Mouse (Mus musculus): ENCODE data around the gene Nxph4. TPM values are rescaled to one million over a fixed set of nuclear protein-coding genes. Genes with fewer than 3 reads are reported as not detected.

Nxph4 gene
- total RNA-seq, 2 experiments from 2014 or later = 13.6 to 14.0 TPM

DNA sequence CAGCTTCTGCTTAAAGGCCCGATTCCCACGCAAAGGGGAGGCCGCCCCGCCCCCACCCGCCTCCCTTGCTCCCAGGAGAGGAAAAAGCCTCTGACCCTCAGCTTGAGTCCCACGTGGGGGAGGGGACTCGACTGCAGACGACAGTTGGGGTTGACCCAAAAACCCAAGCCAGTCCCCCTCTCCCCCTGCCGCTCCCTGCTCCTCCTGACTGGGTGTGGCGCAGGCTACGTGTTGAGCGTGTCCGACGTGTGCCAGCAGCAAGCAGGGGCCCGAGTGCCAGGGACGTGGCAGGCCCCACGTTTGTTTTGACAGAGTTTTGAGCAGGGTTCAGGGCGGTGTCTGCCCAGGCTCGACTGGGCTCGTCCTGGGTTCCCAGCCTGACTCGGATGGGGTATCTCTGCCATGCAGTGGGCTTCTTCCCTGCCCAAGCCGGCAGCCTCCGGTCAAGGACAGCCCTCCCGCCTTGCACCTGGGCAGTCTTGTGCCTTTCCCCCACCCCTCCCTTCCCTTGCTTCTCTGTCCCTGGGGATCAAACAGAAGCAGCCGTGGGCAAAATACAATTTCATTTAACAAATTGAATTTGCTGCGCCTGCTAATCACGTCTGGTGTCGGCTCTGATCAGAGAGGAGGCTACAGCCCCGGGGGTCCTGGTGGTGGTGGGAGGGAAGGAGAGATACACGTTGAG lies 17.6 kb downstream of the Nxph4 start:
- no peak for DNase-seq (ENCODE audit: low spot score in 2 of 2)

DNA sequence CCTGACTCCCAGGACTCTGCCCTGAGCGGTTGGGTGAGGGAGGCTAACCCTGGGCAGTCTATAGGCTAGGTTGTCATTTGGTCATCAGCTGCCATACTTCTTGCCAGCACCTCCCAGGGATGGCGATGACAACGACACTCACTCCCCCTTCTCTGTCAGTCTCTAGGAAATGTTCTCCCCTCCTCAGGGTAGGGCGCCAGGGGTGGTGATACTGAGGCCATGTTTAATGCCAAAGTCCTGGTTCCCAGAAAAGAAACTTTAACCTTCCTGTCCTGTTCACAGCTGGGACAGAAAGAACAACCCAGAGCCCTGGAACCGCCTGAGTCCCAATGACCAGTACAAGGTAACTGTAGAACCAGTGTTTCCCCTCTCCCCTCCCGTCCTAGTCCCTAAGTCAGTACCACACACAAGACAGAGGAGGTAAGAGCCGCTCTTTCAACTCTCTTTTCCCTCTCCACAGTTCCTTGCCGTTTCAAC lies 18.3 kb downstream of the Nxph4 start:
- DNase-seq (ENCODE audit: low spot score in 2 of 2) = no peak

DNA sequence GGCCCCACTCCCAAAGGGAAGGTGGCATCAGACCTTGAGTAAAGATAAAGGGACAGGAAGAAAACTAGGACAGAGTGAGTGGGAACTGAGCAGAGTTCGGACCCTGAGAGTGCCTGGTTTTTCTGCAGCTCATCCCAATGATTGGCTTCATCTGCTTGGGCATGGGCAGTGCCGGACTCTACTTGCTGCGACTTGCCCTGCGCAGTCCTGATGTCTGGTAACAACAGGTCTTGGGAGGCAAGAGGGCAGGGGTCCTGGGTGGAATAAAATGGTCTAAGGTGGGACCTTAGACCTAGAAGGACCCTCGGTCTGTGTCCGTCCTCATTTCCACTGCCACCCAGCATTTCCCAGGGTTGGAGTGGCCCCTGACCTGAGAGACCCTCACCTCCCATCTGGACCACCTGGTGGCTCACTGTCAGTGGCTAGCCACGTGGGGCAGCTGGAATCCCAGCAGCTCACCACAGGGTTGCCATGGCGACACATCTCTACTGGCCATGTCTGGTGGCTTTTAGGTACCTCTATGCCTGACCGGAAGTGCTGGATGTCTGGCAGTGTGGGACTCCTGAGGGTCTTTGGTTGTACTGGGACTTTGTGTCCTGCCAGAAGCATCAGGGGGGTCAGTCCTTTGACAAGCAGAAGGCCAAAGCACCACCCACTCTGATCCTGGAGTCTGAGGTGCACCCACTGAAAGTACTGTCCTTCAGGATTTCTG lies 18.9 kb downstream of the Nxph4 start:
- no peak for DNase-seq (ENCODE audit: low spot score in 2 of 2)

DNA sequence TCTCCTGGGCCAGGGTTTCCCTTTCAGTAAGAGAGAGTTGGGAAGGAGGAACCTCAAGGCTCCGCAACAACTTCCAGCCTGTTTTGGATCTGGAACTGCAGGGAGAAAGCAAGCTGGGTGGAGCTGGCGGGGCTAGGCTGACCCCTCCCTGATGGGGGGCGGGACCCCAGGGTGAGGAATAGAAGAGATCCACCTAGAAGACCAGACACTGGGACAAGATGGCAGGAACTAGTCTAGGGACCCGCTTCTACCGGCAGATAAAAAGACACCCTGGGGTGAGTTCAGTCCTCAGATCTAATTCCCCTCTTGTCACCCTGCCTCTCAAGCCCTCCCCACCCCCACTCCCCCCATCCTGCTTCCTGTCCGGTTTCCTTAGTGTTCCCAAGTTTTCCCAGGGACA lies 19.6 kb downstream of the Nxph4 start, which contains the start of gene Ndufa4l2:
TSS of gene Ndufa4l2 (plus strand) at position 204 of the 400 bp plus-strand sequence.
- DNase-seq (ENCODE audit: low spot score in 2 of 2) = no peak

DNA sequence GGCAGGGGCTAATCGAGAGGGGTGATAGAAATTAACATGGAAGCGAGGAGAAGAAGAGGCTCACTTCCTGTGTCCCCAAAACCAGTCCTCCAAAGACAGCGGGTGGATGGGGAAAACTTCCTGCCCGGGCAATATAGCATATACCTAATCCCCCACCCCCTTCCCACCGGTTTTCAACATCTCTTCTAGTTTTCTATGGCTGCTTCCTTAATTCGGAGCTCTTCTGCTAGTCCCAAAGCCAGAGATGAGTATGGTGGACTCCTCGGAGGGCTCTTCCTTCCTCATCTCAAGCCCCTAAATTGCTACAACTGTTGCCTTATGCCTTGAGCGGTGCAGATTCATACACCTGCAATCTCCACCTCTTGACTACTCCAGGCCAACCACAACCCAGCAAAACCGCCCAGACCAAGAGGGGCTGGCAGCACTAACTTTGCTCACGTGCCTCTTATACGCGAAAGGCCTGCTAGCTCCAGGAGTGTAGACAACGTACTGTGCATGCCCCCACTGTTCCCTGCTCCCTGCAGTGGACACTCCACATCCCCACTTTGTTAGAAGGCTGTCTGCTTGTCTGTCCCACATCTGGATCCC lies 20.2 kb downstream of the Nxph4 start:
- DNase-seq (ENCODE audit: low spot score in 2 of 2) = no peak

DNA sequence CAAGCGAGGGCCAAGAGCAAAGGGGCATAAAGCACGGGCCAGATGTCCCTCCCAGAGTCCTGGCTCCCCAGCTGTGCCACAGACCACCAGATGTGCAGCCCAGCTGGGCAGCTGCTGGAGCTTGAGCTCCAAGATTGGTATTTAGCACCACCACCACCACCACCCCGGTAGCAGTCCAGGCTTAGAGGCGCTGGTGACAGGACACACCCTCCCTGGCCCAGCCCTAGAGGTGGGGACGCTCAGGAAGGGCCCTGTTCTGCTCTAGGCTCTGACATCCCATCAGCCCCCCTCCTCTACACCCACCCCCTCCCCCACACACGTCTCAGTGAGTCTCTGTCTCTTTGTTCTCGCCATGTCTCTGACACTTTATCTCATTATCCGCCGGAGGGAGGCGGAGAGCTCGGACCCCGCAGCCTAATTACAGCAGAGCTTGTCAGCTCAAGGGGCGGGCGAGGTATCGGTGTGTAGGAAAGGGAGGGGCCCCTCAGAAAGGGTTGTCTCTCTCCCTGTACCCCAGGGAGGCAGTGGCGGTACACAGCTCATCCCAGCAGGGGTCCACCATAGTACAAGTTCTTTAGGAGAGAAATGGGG lies 20.8 kb downstream of the Nxph4 start:
- DNase-seq (ENCODE audit: low spot score in 2 of 2) = no peak

DNA sequence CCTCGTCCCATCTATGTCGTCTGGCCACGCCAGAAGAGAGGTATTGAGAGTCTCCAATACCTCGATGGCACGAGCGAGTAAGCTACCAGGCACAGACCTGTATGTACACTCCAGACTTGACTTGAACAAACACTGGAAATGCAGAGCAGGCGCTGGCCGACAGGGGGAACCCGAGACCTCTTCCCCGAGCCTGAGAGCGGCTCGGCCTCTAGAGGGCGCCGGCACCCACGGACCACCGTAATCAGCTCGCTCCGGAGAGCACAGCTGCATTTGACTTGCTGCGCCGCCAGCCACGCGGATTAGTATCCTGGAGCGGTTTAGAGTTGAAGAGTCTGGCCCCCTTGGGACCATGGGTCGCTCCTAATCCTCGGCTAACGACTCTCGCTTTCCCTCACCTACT lies 21.5 kb downstream of the Nxph4 start:
- peak; percentile 86 to 92 for DNase-seq (ENCODE audit: low spot score in 2 of 2)

DNA sequence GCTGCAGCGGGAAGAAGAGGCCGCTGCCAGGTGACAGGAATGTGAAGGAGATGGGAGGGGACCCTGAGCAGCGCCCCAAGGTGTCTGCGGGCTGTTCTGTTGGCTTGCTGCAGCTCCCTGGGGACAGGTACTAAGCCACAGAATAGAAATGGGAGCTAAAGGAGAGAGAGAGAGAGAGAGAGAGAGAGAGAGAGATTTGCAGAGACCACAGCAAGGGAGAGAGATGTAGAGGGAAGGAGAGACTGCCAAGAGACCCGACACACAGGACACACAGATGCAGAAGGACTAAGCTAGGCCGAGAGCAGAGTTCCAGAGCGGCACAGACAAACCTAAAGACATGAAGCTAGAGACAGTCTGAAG lies 22.1 kb downstream of the Nxph4 start:
- DNase-seq (ENCODE audit: low spot score in 2 of 2) = no peak

DNA sequence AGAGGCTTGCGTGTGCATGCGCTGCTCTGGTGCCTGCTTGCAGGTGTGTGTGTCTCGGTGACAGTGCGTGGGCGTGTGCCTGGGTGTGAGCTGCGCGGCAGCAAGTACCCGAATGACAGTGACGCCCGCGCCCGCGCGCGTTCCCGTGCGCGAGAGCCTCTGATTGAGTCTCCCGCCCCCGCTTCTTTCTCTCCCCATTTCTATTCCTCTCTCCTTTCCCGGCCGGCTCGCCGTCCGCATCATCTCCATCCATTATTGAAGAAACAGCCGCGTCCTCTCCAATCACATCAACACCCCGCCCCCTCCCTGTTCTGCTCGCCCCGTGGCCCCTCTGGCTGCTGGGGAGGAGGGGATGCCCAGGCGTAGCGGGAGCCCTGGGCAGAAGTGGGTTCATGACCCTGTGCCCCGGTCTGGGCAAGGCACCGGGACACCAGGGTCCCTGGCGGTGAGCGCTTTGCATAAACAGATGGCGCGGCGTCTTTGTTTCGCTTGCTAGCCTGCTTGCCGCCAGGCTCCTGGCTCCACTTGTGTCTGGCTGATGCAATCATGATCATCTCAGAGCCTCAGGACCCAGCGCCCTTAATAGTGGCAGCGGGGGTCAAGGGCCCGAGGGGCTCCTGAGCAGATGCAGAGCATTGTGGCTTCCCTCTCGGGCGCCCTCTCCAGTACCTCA lies 22.6 kb downstream of the Nxph4 start:
- DNase-seq (ENCODE audit: low spot score in 2 of 2) = no peak

DNA sequence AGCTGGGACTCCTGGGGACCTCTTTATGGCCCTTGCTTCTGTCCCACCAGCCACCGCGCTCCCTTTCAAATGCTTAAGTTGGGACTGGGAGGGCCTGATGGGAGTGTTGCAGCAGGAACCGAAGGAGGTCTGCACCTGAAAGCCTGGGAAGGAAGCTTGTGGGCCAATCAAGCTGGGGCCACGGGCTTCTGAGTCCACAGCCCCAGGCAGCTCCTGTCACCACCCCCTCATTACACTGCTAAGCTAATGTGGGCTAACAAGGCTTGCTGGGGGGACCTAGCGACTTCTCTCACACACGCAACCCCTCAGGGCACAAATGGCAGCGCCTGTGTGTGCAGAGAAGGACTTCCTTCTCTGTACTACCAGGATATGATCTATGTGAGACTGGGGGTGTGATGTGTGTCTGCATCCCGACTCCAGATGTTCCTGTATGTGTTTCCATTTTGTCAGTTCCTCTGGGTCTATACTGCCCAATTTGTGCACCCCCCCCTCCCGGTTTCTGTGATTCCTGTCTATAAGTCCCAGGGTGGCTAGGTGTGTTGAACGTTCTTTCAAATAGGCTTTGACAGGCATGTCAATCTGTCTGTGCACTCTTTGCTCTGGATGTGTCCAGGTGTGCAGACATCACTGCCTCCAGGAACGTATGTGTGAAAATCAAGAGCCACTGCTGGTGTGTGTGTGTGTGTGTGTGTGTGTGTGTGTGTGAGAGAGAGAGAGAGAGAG lies 23.3 kb downstream of the Nxph4 start:
- DNase-seq (ENCODE audit: low spot score in 2 of 2) = no peak

DNA sequence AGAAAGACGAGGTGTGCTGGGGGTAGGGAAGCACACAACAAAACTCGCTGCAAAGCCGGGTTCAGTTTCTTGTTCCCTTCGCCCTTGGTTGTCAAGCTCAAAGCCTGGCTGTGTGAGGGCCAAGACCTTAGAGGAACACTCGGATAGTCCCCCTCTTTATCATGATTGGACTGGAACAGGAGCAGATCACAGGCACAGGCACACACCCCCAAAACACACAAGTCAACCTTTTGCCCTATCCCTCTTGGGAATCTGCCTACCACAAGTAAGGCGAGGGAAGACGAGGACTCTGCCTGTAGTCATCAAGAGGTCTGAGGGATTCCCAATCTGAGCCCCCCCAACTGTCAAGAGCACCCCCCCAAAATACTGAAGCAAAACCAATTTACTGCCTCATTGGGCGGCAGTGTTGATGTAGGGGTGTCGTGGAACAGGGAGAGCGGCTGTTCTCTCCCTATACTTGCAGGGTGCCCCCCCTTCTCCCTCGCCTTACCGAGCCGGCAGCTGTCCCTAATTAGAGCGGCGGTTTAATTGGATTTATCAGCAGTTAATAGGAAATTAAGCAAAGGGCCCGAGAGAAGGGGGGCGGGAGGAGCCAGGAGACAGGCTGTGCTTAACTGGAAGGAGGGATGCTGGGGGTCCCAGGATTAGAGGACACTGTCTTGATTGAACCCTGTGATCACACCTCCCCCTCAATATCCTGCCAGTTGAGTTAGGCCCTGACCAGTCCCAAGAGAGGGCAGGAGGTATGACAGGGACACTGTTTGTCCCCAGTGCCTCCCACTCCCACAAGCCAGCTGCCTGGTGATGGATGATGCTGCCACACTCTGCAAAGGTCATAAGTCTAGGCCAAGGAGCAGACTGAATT lies 24.3 kb downstream of the Nxph4 start:
- DNase-seq (ENCODE audit: low spot score in 2 of 2) = no peak

DNA sequence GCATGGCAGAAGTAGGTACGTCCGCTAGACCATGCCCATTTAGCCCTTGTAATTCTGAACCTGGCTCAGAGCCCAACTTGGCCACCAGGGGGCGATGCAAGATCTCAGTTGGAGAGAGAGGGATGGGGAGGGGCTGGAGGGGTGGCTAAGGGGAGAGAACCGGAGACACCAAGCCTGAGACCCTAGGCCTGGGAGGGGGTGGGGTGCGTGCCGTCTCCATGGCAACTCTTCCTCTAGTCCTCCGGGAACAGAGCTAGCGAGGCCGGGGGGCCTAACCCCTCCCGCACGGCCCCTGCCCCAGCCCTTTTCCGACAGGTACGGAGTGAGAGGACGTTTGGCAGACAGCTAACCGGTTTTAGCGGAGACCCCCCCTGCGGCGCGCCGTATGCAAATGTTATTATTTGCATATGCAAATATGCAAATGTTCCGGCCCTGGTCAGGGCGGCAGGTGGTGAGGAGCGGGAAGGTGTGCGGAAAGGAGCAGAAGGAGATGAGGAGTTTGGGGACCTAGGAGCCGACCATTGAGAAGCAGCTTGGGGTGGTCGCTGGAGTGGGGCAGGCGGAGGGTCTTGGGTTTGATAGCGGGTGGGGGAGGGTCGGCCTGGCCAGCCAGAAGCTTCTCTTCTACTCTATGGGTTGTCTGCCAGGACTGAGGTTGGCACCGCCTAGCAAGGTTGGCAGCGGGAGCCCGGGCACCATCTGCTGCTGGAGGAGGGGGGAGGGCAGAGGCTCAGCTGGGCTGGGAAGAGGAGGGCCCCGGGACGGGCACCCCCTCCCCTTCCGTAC lies 25.1 kb downstream of the Nxph4 start:
- DNase-seq (ENCODE audit: low spot score in 2 of 2) = peak; percentile 76 to 77

DNA sequence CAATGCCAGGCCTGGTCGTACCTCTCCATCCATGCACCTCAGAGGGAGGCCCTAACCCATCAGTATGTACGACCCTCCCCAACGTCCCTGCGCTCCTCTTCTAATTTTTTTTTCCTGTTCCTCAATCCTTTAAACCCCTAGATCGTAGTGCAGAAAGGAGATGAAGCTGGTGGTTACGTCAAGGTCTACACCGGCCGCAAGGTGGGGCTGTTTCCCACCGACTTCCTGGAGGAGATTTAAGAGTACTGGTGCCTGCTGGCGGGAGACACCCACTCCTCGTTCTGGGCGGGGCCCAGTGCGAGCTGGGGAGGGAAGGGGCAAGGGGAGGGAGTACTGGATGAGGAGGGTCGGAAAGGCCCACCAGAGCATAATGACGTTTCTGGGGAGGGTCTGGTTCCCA lies 26.1 kb downstream of the Nxph4 start:
- no peak for DNase-seq (ENCODE audit: low spot score in 2 of 2)

DNA sequence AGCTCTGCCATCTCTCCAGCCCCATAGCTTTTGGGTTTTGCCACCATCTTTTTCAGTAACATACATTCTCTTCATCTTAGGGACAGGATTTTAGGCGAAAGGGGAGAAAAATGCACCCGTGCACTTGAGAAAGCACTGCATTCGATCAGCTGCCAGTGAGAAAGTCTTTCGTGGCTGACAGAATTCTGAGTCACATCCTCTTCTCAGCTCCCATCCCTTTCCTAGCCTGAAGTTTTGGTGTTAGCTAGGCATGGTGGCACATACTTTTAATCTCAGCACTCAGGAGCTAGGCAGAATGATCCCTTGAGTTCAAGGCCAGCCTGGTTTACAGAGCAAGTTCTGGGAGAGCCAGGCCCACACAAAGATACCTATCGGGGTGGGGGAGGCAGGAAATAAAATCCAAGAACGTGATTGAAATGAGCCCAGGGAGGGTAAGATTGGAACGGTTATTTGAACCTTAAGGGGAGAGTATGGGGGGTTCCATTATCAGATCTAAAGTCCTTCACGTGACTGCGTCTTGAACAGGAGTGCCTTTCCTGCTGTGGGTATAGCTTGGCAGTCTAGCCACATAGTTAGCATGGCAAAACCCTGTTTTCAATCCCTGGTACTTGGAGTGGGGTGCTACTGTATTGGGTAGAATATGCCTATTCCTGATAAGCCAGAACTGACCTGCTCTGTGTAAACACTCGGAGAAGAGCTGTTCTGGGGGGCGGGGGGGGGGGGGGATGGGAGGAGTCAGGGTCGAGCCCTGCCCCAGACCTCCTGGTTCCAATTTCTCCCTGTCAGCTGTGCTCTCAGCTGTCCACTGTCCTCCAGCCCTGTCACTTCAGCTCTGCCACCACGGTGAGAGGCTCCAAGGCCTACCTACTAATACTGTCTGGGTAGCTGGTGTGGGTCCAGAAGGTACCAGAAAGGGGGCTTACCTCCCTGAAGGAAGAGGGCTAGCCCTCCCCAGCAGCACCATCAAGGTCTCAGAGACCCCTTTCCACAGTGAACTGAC lies 33.2 kb downstream of the Nxph4 start, which contains the start of gene Stac3:
TSS of gene Stac3 (plus strand) at position 793 of the 1,000 bp plus-strand sequence.
- DNase-seq (ENCODE audit: low spot score in 2 of 2) = no peak

DNA sequence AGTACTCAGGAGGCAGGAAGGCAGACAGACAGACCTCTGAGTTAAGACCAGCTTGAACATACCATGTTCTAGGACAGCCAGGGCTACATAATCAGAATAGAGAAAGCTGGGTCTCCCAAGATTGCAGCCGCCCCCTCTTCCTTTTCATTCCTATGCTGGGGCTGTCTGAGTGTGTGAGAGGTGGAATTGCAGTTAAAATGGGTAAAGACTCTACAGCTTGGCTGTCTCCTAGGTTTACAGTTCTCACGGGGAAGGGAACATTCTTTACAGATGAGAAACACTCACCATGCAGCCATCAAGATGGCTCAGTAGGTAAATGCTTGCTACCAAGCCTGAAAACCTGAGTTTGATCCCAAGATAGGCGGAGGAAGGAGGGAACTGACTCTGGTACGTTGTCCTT lies 34.3 kb downstream of the Nxph4 start:
- no peak for DNase-seq (ENCODE audit: low spot score in 2 of 2)

DNA sequence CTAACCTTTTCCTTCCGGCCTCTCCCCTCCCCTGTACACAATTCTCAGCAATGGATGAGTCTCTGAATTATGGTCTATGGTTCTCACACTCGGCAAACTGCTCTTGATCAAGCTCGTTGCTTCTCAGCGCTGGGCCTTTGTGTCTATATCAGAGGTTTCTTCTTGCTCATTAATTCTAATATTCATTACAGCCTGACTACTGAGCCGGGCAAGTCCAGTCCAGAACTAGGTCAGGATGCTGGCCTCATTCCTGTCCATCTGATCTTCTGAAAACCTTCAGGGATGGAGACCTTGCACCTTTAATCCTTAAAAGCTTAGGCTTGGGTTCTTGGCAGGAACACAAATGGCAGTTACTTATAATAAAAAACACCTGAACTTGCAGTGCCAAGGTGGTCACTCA lies 34.8 kb downstream of the Nxph4 start:
- DNase-seq (ENCODE audit: low spot score in 2 of 2) = no peak

DNA sequence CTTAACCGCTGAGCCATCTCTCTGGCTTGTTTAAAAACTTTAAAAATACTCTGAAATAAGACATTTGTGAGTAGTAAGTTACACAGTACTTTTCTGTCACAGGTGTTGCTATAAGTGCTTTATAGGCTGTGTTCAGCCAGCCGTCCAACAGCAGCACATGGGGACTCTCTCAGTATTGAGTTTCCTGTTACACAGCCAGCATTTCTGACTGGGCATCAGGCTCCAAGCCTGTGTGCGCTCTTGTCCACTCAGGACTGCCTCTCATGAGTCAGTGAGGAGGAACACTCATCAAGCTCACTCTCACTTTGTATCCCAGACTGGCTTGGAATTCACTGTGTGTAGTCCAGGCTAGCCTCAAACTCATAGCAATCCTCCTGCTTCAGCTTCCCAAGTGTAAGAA lies 38.2 kb downstream of the Nxph4 start:
- DNase-seq (ENCODE audit: low spot score in 2 of 2) = no peak

DNA sequence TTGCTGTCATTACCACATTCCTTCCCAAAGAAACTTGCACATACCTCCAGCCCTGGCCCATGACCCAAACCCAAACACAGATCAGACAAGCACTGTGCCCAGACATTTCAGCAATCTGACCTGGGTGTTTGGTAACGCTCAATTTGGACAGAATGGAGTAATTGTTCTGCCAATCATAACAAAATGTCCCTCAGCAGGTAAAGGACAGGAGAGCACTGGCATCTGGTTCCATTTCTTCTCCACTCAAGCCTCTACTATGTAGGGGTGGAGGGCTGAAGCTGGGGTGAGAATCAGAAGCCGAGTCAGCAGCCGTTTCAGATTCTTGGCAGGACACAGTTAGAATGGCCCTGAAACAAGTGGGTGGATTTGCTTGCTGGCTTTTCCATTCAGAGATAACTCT lies 42.2 kb downstream of the Nxph4 start:
- no peak for DNase-seq (ENCODE audit: low spot score in 2 of 2)
